Mouse (Mus musculus) megakaryocyte, embryonic 14.5 days (primary cell): Measurements from ENCODE around the gene Pum1.

Experiments
- FLI1 ChIP-seq: IDR thresholded peaks from 2 replicates; pipeline ENCODE4 v1.6.1; 2012; ENCODE audit warnings: low read length, inconsistent platforms, mixed read lengths
- GATA1 ChIP-seq: IDR thresholded peaks from 3 replicates; pipeline ENCODE4 v1.6.1; 2012; ENCODE audit warnings: mixed read lengths, low read length, inconsistent platforms, borderline replicate concordance

DNA sequence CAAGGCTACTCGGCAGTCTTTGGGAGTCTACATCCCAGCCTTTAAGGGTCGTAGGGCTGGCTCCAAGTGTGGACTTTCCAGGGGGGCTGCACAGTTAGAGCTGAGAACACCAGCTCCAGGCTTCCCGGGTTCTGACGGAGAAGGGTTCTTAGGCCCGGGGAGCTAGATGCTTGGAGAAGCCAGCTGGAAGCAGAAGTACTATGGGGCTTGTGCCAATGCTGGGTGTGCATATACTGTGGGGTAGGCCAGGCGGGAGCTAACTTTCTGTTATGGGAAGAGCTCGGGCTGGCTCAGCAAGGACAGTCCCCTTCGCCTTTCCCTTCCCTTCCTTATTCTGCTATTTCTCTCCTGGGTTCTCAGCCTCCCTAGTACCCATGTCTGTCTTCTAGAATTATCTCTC is 152.7 kb downstream of the Pum1 start:
- TF ChIP-seq FLI1 (no peak), GATA1 (no peak)
